Mouse (Mus musculus) thymus, postnatal 10 days (tissue): ENCODE data around the gene Olfr366.
"Not testable (repeated sequence)": the region's sequence is repeated elsewhere in the genome, so short reads cannot be mapped to it uniquely, and the experiment has no call there.

Experiments
- DNase-seq, 2 experiments: peaks; one replicate each; pipeline ENCODE4 v3.0.0; 2021; ENCODE audit warnings: low spot score in 2 of 2

Olfr366 gene

GRCm38 (mm10) chr2:37211274-37211673, at the start of gene Olfr366:
TSS of gene Olfr366 (plus strand) at chr2:37211574.
- DNase-seq: no peak

GRCm38 (mm10) chr2:37187898-37188297, 23.5 kb upstream of the Olfr366 start, which contains the start of gene Olfr365:
TSS of gene Olfr365 (plus strand) at chr2:37188198.
- DNase-seq: no peak

- not testable (repeated sequence) for DNase-seq
Observed at GRCm38 (mm10) chr2:37261781-37262180, 50.4 kb downstream of the Olfr366 start.
